Mouse (Mus musculus) gastrocnemius, postnatal 10 days (tissue): ENCODE measurements at regions not wholly inside any gene's neighbourhood (a gene's known extent, or its start where the extent isn't known, plus 50 kb on each side); places are given as distances from the start of the nearest gene placed in this dataset.

Experiments
- DNase-seq: peaks from one replicate; pipeline ENCODE4 v3.0.0; 2021; ENCODE audit warnings: mixed read lengths

- no peak for DNase-seq
These were observed 424.1 kb downstream of the Fgf9 start for GRCm38 (mm10) chr14:58494400-58494987.

GRCm38 (mm10) chr14:58492118-58492517, 421.8 kb downstream of the Fgf9 start:
- DNase-seq, result no peak

GRCm38 (mm10) chr14:58488803-58489202, 418.5 kb downstream of the Fgf9 start:
- no peak for DNase-seq

- DNase-seq, result no peak
These were observed 417.5 kb downstream of the Fgf9 start for GRCm38 (mm10) chr14:58487836-58488235.

GRCm38 (mm10) chr14:58480454-58480853, 410.1 kb downstream of the Fgf9 start:
- no peak for DNase-seq

GRCm38 (mm10) chr14:58470678-58471077, 400.3 kb downstream of the Fgf9 start:
- no peak for DNase-seq

- no peak for DNase-seq
These were observed 398.1 kb downstream of the Fgf9 start for GRCm38 (mm10) chr14:58468451-58468850.

- DNase-seq, result no peak
These were observed 397.5 kb downstream of the Fgf9 start for GRCm38 (mm10) chr14:58467856-58468255.

GRCm38 (mm10) chr14:58446776-58447354, 376.5 kb downstream of the Fgf9 start:
- no peak for DNase-seq

- no peak for DNase-seq
These were observed 374.1 kb downstream of the Fgf9 start for GRCm38 (mm10) chr14:58444496-58444895.

- DNase-seq, result no peak
These were observed 372.2 kb downstream of the Fgf9 start for GRCm38 (mm10) chr14:58442501-58442900.

GRCm38 (mm10) chr14:58439963-58440362, 369.6 kb downstream of the Fgf9 start:
- DNase-seq, result no peak

- DNase-seq, result no peak
These were observed 365.7 kb downstream of the Fgf9 start for GRCm38 (mm10) chr14:58436096-58436495.

GRCm38 (mm10) chr14:58426472-58426871, 356.1 kb downstream of the Fgf9 start:
- no peak for DNase-seq

GRCm38 (mm10) chr14:58421904-58422303, 351.6 kb downstream of the Fgf9 start:
- DNase-seq, result no peak

- DNase-seq, result no peak
These were observed 347.2 kb downstream of the Fgf9 start for GRCm38 (mm10) chr14:58417545-58417944.

- no peak for DNase-seq
These were observed 321.8 kb downstream of the Fgf9 start for GRCm38 (mm10) chr14:58392055-58392726.

GRCm38 (mm10) chr14:58390741-58391140, 320.4 kb downstream of the Fgf9 start:
- no peak for DNase-seq

- no peak for DNase-seq
These were observed 317.1 kb downstream of the Fgf9 start for GRCm38 (mm10) chr14:58387348-58388000.

GRCm38 (mm10) chr14:58375056-58375455, 304.7 kb downstream of the Fgf9 start:
- no peak for DNase-seq

- no peak for DNase-seq
These were observed 286.5 kb downstream of the Fgf9 start for GRCm38 (mm10) chr14:58356824-58357223.

- DNase-seq, result no peak
These were observed 282.6 kb downstream of the Fgf9 start for GRCm38 (mm10) chr14:58352986-58353385.

- DNase-seq, result no peak
These were observed 265.8 kb downstream of the Fgf9 start for GRCm38 (mm10) chr14:58336148-58336547.
